Mouse (Mus musculus) heart, postnatal 14 days (tissue): ENCODE measurements around the gene Mtmr14. TPM values are rescaled to one million over a fixed set of nuclear protein-coding genes. Genes with fewer than 3 reads are reported as not detected.
A peak's percentile ranks its signal among the peaks of the same experiment; 100 is the strongest.

ENCODE experiments used
- DNase-seq, 2 experiments: peaks; one replicate each; pipeline ENCODE4 v3.0.0; 2021 to 2022
- intact Hi-C: fragments of 180-260 bp; cut with DNase I; formaldehyde crosslinking; loops from one replicate; pipeline ENCODE4 v1.15.1; 2025
- total RNA-seq, 2 experiments: library from RNA; stranded (reverse); gene quantifications; 2 replicates each; pipeline ENCODE4 v1.2.3; 2021

The Mtmr14 gene
- total RNA-seq, 2 experiments from 2014 or later = 15.0 to 15.3 TPM

GRCm38 (mm10) chr6:113315972-113316371 lies 78.3 kb downstream of the Mtmr14 start:
- DNase-seq = no peak
- intact Hi-C loops = no loop called here

GRCm38 (mm10) chr6:113326533-113327315 lies 89.1 kb downstream of the Mtmr14 start, which contains the start of gene Ogg1:
Gene Ogg1, plus strand, starts transcription at chr6:113326972.
- peak; percentile 96 to 97 for DNase-seq
- intact Hi-C loops = loop anchor here (2.0 to 10.0 kb wide), 2 partner anchors 18 to 48 kb away; partner anchors contain the start of genes Arpc4 and Tada3

GRCm38 (mm10) chr6:113329396-113329795 lies 91.8 kb downstream of the Mtmr14 start:
- intact Hi-C loops = loop anchor here (10.0 kb wide), 1 partner anchor 45 kb away; the partner anchor contains the start of genes Arpc4 and Tada3
- DNase-seq = no peak

- no peak for DNase-seq
- intact Hi-C loops = loop anchor here (5.0 kb wide), 1 partner anchor 137 kb away; no protein-coding TSS in a partner anchor
Observed at GRCm38 (mm10) chr6:113330547-113330946, 92.9 kb downstream of the Mtmr14 start.

Other genes with a start within 250 kb of the Mtmr14 start
- 10 to 100 TPM; 17.8 to 18.1 TPM for gene Thumpd3, start 191.6 kb upstream of the Mtmr14 start, total RNA-seq
- gene Setd5, start 160.5 kb upstream of the Mtmr14 start, total RNA-seq = 10 to 100 TPM; 54.2 to 55.8 TPM
- under 1 TPM; 0.31 to 0.32 TPM for gene Lhfpl4, start 42.5 kb upstream of the Mtmr14 start, total RNA-seq
- gene Cpne9, start 44.5 kb downstream of the Mtmr14 start, total RNA-seq = under 1 TPM; 0.05 to 0.29 TPM
- 10 to 100 TPM; 18.0 to 18.1 TPM for gene Brpf1, start 69.3 kb downstream of the Mtmr14 start, total RNA-seq
- gene Ogg1, start 89.1 kb downstream of the Mtmr14 start, total RNA-seq = 1 to 10 TPM; 6.5 to 7.4 TPM
- 10 to 100 TPM; 66.9 to 71.2 TPM for gene Camk1, start 106.1 kb downstream of the Mtmr14 start, total RNA-seq
- gene Tada3, start 140.0 kb downstream of the Mtmr14 start, total RNA-seq = 10 to 100 TPM; 19.7 to 22.2 TPM
- 10 to 100 TPM; 78.0 to 99.5 TPM for gene Arpc4, start 140.3 kb downstream of the Mtmr14 start, total RNA-seq
- gene Ttll3, start 151.4 kb downstream of the Mtmr14 start, total RNA-seq = 1 to 10 TPM; 1.8 to 2.1 TPM
- 10 to 100 TPM in 1 of 2 experiments, 1 to 10 TPM in 1; 10.0 to 12.2 TPM for gene Rpusd3, start 181.5 kb downstream of the Mtmr14 start, total RNA-seq
- 10 to 100 TPM in 1 of 2 experiments, 1 to 10 TPM in 1; 4.4 to 17.1 TPM for gene Cidec, start 197.9 kb downstream of the Mtmr14 start, total RNA-seq
- 10 to 100 TPM; 24.0 to 24.5 TPM for gene Jagn1, start 204.7 kb downstream of the Mtmr14 start, total RNA-seq
- 1 to 10 TPM; 1.2 to 1.5 TPM for gene Il17re, start 220.6 kb downstream of the Mtmr14 start, total RNA-seq
- gene Il17rc, start 233.6 kb downstream of the Mtmr14 start, total RNA-seq = 1 to 10 TPM; 8.7 to 8.9 TPM
- 10 to 100 TPM; 42.1 to 45.2 TPM for gene Creld1, start 245.5 kb downstream of the Mtmr14 start, total RNA-seq